Mouse (Mus musculus): ENCODE results near the gene Scfd2. TPM values are rescaled to one million over a fixed set of nuclear protein-coding genes. Genes with fewer than 3 reads are reported as not detected.

Gene Scfd2
- 23.6 and 33.2 TPM in 2 replicates for total RNA-seq (2014; rRNA removed)
- polyA plus RNA-seq (2015; fragmentation: Nextera tagmentation; extraction: Ambion mirVana), result 16.0 and 17.5 TPM in 2 replicates

- ATAC-seq (ENCODE audit: low FRiP score), result peak; percentile 90
Measured at GRCm38 (mm10) chr5:74531630-74532280, at the start of gene Scfd2. Scfd2 (minus strand) TSS chr5:74531759.

GRCm38 (mm10) chr5:74571767-74572166 is 40.2 kb upstream of the Scfd2 start:
- TF ChIP-seq CTCF (IDR thresholded peaks at IDR 0.05), result no peak
- Histone ChIP-seq H3K9me3 (ENCODE audit: low read length) (no peaks in the 10 kb centered on the region), H3K4me3 (ENCODE audit: low read depth, low read length) (no peak overlapping the region), H3K4me2 (ENCODE audit: low read depth, low read length, poor library complexity, severe bottlenecking) (no peak overlapping the region), H3K27me3 (ENCODE audit: insufficient read depth, low read length) (no peaks in the 10 kb centered on the region), H3K27ac (ENCODE audit: low read depth, low read length) (no peak overlapping the region), H3K9ac (replicated peaks; ENCODE audit: low read length, poor library complexity, severe bottlenecking) (no peak overlapping the region), H3K4me1 (ENCODE audit: insufficient read depth, low read length) (no peaks in the 10 kb centered on the region), H3K36me3 (ENCODE audit: insufficient read depth, low read length) (peaks cover 18% of the 10 kb centered on the region)
- no peak for DNase-seq (ENCODE audit: low spot score)
- WGBS, result 94% methylated on average over 6 of the region's 6 CpGs
- ATAC-seq (ENCODE audit: low FRiP score), result no peak

More at GRCm38 (mm10) chr5:74531630-74532280, at the start of gene Scfd2:
- H3K36me3 ChIP-seq (ENCODE audit: insufficient read depth, low read length), result no peaks in the 10 kb centered on the region
- peak; percentile 97 for DNase-seq (ENCODE audit: low spot score)
- TF ChIP-seq CTCF (IDR thresholded peaks at IDR 0.05), result no peak
- peaks cover 12% of the 10 kb centered on the region; the same call in 1 of the 2 replicates for H3K4me1 ChIP-seq (ENCODE audit: insufficient read depth, low read length)
- peak within 1 kb of the TSS; percentile 58 for H3K27ac ChIP-seq (ENCODE audit: low read depth, low read length)
- WGBS, result 8% methylated on average over 35 of the region's 35 CpGs
- peak within 1 kb of the TSS; percentile 99 for H3K4me2 ChIP-seq (ENCODE audit: low read depth, low read length, poor library complexity, severe bottlenecking)
- no peaks in the 10 kb centered on the region for H3K9me3 ChIP-seq (ENCODE audit: low read length)
- H3K27me3 ChIP-seq (ENCODE audit: insufficient read depth, low read length), result no peaks in the 10 kb centered on the region
- peak within 1 kb of the TSS; percentile 97 for H3K4me3 ChIP-seq (ENCODE audit: low read depth, low read length)
- H3K9ac ChIP-seq (replicated peaks; ENCODE audit: low read length, poor library complexity, severe bottlenecking), result peak within 1 kb of the TSS; percentile 67

GRCm38 (mm10) chr5:74561151-74561550 is 29.6 kb upstream of the Scfd2 start:
- no peak overlapping the region for H3K9ac ChIP-seq (replicated peaks; ENCODE audit: low read length, poor library complexity, severe bottlenecking)
- DNase-seq (ENCODE audit: low spot score), result no peak
- TF ChIP-seq CTCF (IDR thresholded peaks at IDR 0.05), result no peak
- no peaks in the 10 kb centered on the region for H3K27me3 ChIP-seq (ENCODE audit: insufficient read depth, low read length)
- no peak for ATAC-seq (ENCODE audit: low FRiP score)
- WGBS, result 100% methylated on average over 1 of the region's 1 CpGs
- no peaks in the 10 kb centered on the region for H3K4me1 ChIP-seq (ENCODE audit: insufficient read depth, low read length)
- no peak overlapping the region for H3K4me3 ChIP-seq (ENCODE audit: low read depth, low read length)
- H3K9me3 ChIP-seq (ENCODE audit: low read length), result no peaks in the 10 kb centered on the region
- peaks cover 16% of the 10 kb centered on the region; the same call in 1 of the 2 replicates for H3K36me3 ChIP-seq (ENCODE audit: insufficient read depth, low read length)
- no peak overlapping the region for H3K4me2 ChIP-seq (ENCODE audit: low read depth, low read length, poor library complexity, severe bottlenecking)
- H3K27ac ChIP-seq (ENCODE audit: low read depth, low read length), result no peak overlapping the region

- TF ChIP-seq CTCF (IDR thresholded peaks at IDR 0.05), result no peak
- H3K4me2 ChIP-seq (ENCODE audit: low read depth, low read length, poor library complexity, severe bottlenecking), result no peak overlapping the region
- 75% methylated on average over 8 of the region's 8 CpGs for WGBS
- no peaks in the 10 kb centered on the region for H3K4me1 ChIP-seq (ENCODE audit: insufficient read depth, low read length)
- H3K9me3 ChIP-seq (ENCODE audit: low read length), result no peaks in the 10 kb centered on the region
- H3K36me3 ChIP-seq (ENCODE audit: insufficient read depth, low read length), result peaks cover 27% of the 10 kb centered on the region
- H3K9ac ChIP-seq (replicated peaks; ENCODE audit: low read length, poor library complexity, severe bottlenecking), result no peak overlapping the region
- no peak for ATAC-seq (ENCODE audit: low FRiP score)
- peak; percentile 3 for DNase-seq (ENCODE audit: low spot score)
- H3K27ac ChIP-seq (ENCODE audit: low read depth, low read length), result no peak overlapping the region
- H3K4me3 ChIP-seq (ENCODE audit: low read depth, low read length), result no peak overlapping the region
- H3K27me3 ChIP-seq (ENCODE audit: insufficient read depth, low read length), result no peaks in the 10 kb centered on the region
Measured at GRCm38 (mm10) chr5:74549566-74549965, 18.0 kb upstream of the Scfd2 start.

GRCm38 (mm10) chr5:74545606-74546005 is 14.0 kb upstream of the Scfd2 start:
- Histone ChIP-seq H3K36me3 (ENCODE audit: insufficient read depth, low read length) (peaks cover 28% of the 10 kb centered on the region), H3K9me3 (ENCODE audit: low read length) (no peaks in the 10 kb centered on the region), H3K9ac (replicated peaks; ENCODE audit: low read length, poor library complexity, severe bottlenecking) (no peak overlapping the region), H3K4me3 (ENCODE audit: low read depth, low read length) (no peak overlapping the region), H3K4me2 (ENCODE audit: low read depth, low read length, poor library complexity, severe bottlenecking) (no peak overlapping the region), H3K27ac (ENCODE audit: low read depth, low read length) (no peak overlapping the region), H3K4me1 (ENCODE audit: insufficient read depth, low read length) (no peaks in the 10 kb centered on the region), H3K27me3 (ENCODE audit: insufficient read depth, low read length) (no peaks in the 10 kb centered on the region)
- ATAC-seq (ENCODE audit: low FRiP score), result no peak
- DNase-seq (ENCODE audit: low spot score), result no peak
- TF ChIP-seq CTCF (IDR thresholded peaks at IDR 0.05), result no peak
- 90% methylated on average over 4 of the region's 4 CpGs for WGBS

- Histone ChIP-seq H3K4me1 (ENCODE audit: insufficient read depth, low read length) (peaks cover 7% of the 10 kb centered on the region; the same call in 1 of the 2 replicates), H3K4me3 (ENCODE audit: low read depth, low read length) (peak overlapping the region; percentile 95), H3K4me2 (ENCODE audit: low read depth, low read length, poor library complexity, severe bottlenecking) (peak overlapping the region; percentile 67), H3K9ac (replicated peaks; ENCODE audit: low read length, poor library complexity, severe bottlenecking) (peak overlapping the region; percentile 97), H3K27me3 (ENCODE audit: insufficient read depth, low read length) (no peaks in the 10 kb centered on the region), H3K36me3 (ENCODE audit: insufficient read depth, low read length) (0 out of 2 replicates have a peak, but pooled peaks cover 4% of the 10 kb centered on the region), H3K27ac (ENCODE audit: low read depth, low read length) (peak overlapping the region; percentile 93; the same call in 1 of the 2 replicates), H3K9me3 (ENCODE audit: low read length) (no peaks in the 10 kb centered on the region)
- TF ChIP-seq CTCF (IDR thresholded peaks at IDR 0.05), result no peak
- ATAC-seq (ENCODE audit: low FRiP score) (no peak), DNase-seq (ENCODE audit: low spot score) (no peak)
- 46% methylated on average over 12 of the region's 12 CpGs for WGBS
Measured at GRCm38 (mm10) chr5:74536180-74536947, 4.8 kb upstream of the Scfd2 start.

Measured in midbrain, postnatal 0 days (tissue).